Mouse (Mus musculus) heart, postnatal 0 days (tissue): ENCODE measurements at regions not wholly inside any gene's neighbourhood (a gene's known extent, or its start where the extent isn't known, plus 50 kb on each side); places are given as distances from the start of the nearest gene placed in this dataset.
"Not testable (repeated sequence)": the region's sequence is repeated elsewhere in the genome, so short reads cannot be mapped to it uniquely, and the experiment has no call there.

Experiments
- ATAC-seq: fragments of 200-750 bp; cut with Nextera tagmentation; 2 replicates; pipeline ENCODE4 v1.8.0; 2017; ENCODE audit warnings: low read depth, moderate number of reproducible peaks, moderate library complexity; ENCODE audit not compliant: insufficient read depth
- DNase-seq: peaks from one replicate; pipeline ENCODE4 v3.0.0-alpha.2; 2016; ENCODE audit warnings: low spot score
- H3K27ac ChIP-seq: fragments of 300-500 bp; sonication (generic); 2 replicates; pipeline ENCODE4 v1.5.1; 2014; ENCODE audit warnings: low read depth, mild to moderate bottlenecking
- H3K27me3 ChIP-seq: fragments of 300-500 bp; sonication (generic); 2 replicates; pipeline ENCODE4 v1.6.1; 2014; ENCODE audit warnings: low read length, mixed read lengths; ENCODE audit not compliant: control insufficient read depth, insufficient read depth
- H3K36me3 ChIP-seq: fragments of 300-500 bp; sonication (generic); replicated peaks from 2 replicates; pipeline ENCODE4 v1.6.1; 2014; ENCODE audit warnings: low read length, mixed read lengths; ENCODE audit not compliant: control insufficient read depth, insufficient read depth
- H3K4me1 ChIP-seq: fragments of 300-500 bp; sonication (generic); 2 replicates; pipeline ENCODE4 v1.6.1; 2014; ENCODE audit warnings: antibody characterized with exemption; ENCODE audit not compliant: control insufficient read depth, insufficient read depth
- H3K4me2 ChIP-seq: fragments of 300-500 bp; sonication (generic); 2 replicates; pipeline ENCODE4 v1.6.1; 2014; ENCODE audit warnings: low read depth, mild to moderate bottlenecking, low read length, moderate library complexity
- H3K4me3 ChIP-seq: fragments of 300-500 bp; sonication (generic); 2 replicates; pipeline ENCODE4 v1.5.1; 2014; ENCODE audit warnings: low read depth, low read length
- H3K9ac ChIP-seq: fragments of 300-500 bp; sonication (generic); replicated peaks from 2 replicates; pipeline ENCODE4 v1.6.1; 2014; ENCODE audit warnings: low read depth, low read length, mixed read lengths
- H3K9me3 ChIP-seq: fragments of 300-500 bp; sonication (generic); replicated peaks from 2 replicates; pipeline ENCODE4 v1.6.1; 2016; ENCODE audit warnings: low read length; ENCODE audit not compliant: control insufficient read depth
- CTCF ChIP-seq: IDR thresholded peaks from 2 replicates; pipeline ENCODE4 v1.5.1; 2016; ENCODE audit warnings: antibody characterized with exemption, control low read depth, low read depth
- EP300 ChIP-seq: IDR thresholded peaks from 2 replicates; pipeline ENCODE4 v1.6.1; 2016; ENCODE audit warnings: antibody characterized with exemption, low read depth
- WGBS: fragments of 180-500 bp; shearing (Covaris S2); extraction: QIAGEN DNeasy Blood & Tissue Kit; methylation state at CpG from one replicate; pipeline ENCODE4 v1.1.7; 2014; 5-methylcytosine and 5-hydroxymethylcytosine counted together

DNA sequence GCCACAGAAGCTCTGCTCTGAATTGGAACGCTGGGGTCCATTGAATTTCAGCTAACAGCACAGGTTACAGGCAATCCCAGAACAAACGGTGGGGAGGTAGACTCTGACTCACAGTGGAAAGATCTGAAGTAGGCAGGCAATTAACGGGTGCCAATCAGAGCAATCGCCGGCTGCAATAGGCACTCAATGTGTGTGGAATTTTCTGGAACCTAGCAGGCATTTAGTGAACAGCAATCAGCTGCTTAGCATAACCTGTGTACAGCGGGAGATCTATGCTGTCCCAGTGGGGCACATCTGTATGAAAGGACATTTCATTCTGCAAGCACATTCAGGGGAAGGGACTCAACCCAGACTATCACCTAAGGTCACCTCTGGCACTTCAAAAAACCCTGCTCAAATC is 213.4 kb downstream of the 1810013L24Rik start:
- TF ChIP-seq CTCF = no peak
- no peak for TF ChIP-seq EP300
- H3K27me3 ChIP-seq = no peaks in the 10 kb centered on the region
- DNase-seq (no peak), ATAC-seq (no peak)
- no peak overlapping the region for H3K27ac ChIP-seq
- H3K4me2 ChIP-seq = no peak overlapping the region
- H3K9me3 ChIP-seq = no peaks in the 10 kb centered on the region
- 59% methylated on average over 6 of the region's 6 CpGs for WGBS
- no peak overlapping the region for H3K9ac ChIP-seq
- H3K36me3 ChIP-seq = no peaks in the 10 kb centered on the region
- no peaks in the 10 kb centered on the region for H3K4me1 ChIP-seq
- H3K4me3 ChIP-seq = no peak overlapping the region

DNA sequence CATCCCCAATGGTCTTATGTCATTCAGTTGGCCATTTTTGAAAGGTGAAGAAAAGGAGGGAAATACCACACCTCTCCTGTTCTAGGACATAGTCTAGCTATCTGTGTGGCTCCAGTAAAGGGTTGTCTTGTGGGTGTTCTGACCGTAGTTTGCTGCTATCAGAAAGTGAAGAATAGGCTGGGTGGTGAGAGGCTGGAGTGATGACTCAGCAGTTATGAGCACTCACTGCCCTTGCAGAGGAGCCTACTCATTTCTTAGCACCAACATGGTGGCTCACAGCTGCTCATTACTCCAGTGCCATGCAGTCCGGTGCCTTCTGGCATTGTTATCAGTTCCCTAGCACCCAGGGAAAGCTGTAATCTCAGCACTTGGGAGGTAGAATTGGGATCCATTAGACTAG is 217.0 kb downstream of the 1810013L24Rik start:
- H3K4me3 ChIP-seq = no peak overlapping the region
- H3K4me1 ChIP-seq = no peaks in the 10 kb centered on the region
- no peaks in the 10 kb centered on the region for H3K36me3 ChIP-seq
- 38% methylated on average over 2 of the region's 2 CpGs for WGBS
- no peak overlapping the region for H3K4me2 ChIP-seq
- no peaks in the 10 kb centered on the region for H3K27me3 ChIP-seq
- DNase-seq = no peak
- no peak overlapping the region for H3K27ac ChIP-seq
- ATAC-seq = no peak
- no peak overlapping the region for H3K9ac ChIP-seq
- TF ChIP-seq CTCF (no peak), EP300 (no peak)
- H3K9me3 ChIP-seq = no peaks in the 10 kb centered on the region

DNA sequence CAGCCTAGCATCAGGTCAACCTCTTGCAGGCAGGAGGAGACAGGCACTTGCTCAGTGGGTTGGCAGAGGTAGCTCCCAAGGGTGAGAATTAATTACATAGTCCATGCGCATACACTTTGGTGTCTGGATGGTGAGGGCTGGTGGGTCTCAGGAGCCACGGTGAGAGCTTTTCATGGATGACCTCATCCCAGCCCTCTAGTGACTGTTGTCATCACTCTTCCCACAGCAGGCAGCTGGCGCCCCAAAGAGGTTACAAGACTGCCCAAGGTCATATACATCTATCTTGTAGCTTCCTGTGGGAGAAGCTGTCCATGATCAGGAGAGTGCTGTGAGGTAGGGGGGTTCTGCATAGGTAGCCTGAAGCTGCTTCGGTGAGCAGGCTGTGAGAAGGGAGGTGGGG is 224.5 kb downstream of the 1810013L24Rik start:
- peaks cover 5% of the 10 kb centered on the region; the same call in 1 of the 2 replicates for H3K4me1 ChIP-seq
- WGBS = 19% methylated on average over 4 of the region's 4 CpGs
- no peak overlapping the region for H3K4me2 ChIP-seq
- no peak overlapping the region for H3K9ac ChIP-seq
- DNase-seq = peak; percentile 16
- no peak overlapping the region for H3K27ac ChIP-seq
- H3K27me3 ChIP-seq = no peaks in the 10 kb centered on the region
- no peak for TF ChIP-seq EP300
- TF ChIP-seq CTCF = no peak
- ATAC-seq = peak; percentile 84
- no peaks in the 10 kb centered on the region for H3K9me3 ChIP-seq
- H3K36me3 ChIP-seq = no peaks in the 10 kb centered on the region
- H3K4me3 ChIP-seq = no peak overlapping the region

DNA sequence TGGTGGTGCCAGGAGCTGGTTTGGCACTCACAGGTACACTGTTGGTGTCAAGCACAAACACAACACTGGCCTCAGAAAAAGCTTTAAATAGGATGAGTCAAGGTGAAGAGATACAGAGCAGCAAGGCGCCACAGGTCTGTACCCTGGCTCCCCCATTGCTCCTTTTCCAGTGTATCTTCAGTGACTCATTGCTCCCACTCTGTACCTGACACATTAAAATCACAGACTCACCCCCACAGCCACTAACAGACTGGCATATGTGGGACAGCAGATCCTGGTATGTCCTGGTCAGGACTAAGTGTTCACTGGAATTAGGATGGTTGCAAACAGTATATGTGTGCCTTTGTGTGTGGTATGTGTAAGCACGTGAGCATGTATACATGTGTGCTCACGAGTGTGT is 226.5 kb downstream of the 1810013L24Rik start:
- WGBS = 85% methylated on average over 3 of the region's 3 CpGs
- H3K4me2 ChIP-seq = no peak overlapping the region
- no peak for TF ChIP-seq CTCF
- TF ChIP-seq EP300 = no peak

DNA sequence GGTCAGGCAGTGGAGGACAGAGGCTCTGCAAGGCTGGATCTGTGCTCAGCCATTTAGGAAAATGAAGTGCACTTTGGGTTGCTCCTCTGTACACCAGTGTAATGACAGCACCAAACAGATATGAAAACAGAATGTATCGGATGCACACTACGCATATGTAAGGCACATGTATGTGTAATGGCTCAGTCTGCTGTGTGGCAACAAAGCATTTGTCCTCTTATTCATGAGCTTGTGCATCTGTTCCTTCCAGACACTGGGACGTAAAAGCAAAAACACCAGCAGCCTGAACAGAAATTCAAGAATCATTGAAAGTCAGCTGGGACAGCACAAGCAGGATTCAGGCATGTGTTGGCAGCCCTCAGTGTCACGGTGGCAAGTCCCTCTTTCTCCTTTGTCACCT is 241.6 kb downstream of the 1810013L24Rik start:
- Histone ChIP-seq H3K27me3 (no peaks in the 10 kb centered on the region), H3K36me3 (no peaks in the 10 kb centered on the region), H3K9me3 (no peaks in the 10 kb centered on the region), H3K4me1 (no peaks in the 10 kb centered on the region), H3K27ac (no peak overlapping the region), H3K4me2 (no peak overlapping the region), H3K4me3 (no peak overlapping the region), H3K9ac (no peak overlapping the region)
- ATAC-seq (no peak), DNase-seq (no peak)
- WGBS = 79% methylated on average over 4 of the region's 4 CpGs
- no peak for TF ChIP-seq EP300
- TF ChIP-seq CTCF = no peak

More for the DNA sequence above, 226.5 kb downstream of the 1810013L24Rik start:
- no peak overlapping the region for H3K27ac ChIP-seq
- DNase-seq (no peak), ATAC-seq (no peak)
- no peaks in the 10 kb centered on the region for H3K9me3 ChIP-seq
- no peaks in the 10 kb centered on the region for H3K27me3 ChIP-seq
- no peak overlapping the region for H3K9ac ChIP-seq
- peaks cover 5% of the 10 kb centered on the region; the same call in 1 of the 2 replicates for H3K4me1 ChIP-seq
- H3K36me3 ChIP-seq = no peaks in the 10 kb centered on the region
- H3K4me3 ChIP-seq = no peak overlapping the region

DNA sequence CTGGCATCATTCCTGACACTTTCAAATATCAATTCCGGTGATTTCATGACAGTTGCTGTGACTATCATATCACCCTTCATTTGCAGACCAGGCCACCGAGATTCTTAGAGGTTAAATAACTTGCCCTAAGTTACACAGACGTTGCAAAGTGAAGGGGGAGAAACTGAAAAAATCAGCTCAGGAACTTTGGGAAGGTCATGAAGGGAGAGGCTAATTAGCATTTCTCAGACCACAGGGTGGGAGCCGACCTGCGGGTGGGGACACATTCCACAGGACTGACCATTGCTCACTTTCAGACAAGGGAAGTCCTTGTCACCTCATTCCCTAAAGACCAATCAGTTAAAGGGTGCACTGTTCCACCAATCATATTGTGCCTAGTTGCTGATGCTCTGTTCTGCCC is 242.1 kb downstream of the 1810013L24Rik start:
- not testable (repeated sequence) for H3K27ac ChIP-seq, H3K4me3 ChIP-seq, H3K4me1 ChIP-seq, DNase-seq, H3K36me3 ChIP-seq, H3K27me3 ChIP-seq, ATAC-seq, H3K9me3 ChIP-seq, H3K9ac ChIP-seq, H3K4me2 ChIP-seq
- 68% methylated on average over 5 of the region's 5 CpGs for WGBS
